Mouse (Mus musculus): ENCODE measurements around the gene Acer3. TPM values are rescaled to one million over a fixed set of nuclear protein-coding genes. Genes with fewer than 3 reads are reported as not detected.

The Acer3 gene
- polyA plus RNA-seq (2012; rRNA removed), result 9.1 and 12.5 TPM in 2 replicates

DNA sequence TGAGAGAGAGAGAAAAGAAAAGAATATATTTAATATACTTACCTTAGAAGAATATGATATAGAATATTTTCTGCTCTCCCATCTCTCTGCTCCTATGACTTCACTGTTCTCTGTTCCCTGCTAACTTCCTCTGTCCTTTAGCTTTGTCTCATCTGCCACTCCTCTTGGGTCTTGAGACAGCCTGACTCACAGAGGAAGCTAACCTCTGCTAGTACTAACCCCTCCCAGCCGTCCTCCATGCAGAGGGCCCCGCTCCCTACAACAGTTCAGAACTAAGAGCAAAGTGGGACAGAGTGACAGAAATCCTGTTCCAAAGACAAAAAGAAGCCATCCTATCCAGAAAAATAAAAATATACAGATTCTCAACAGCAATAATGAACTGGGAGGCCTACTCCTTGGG is at the start of gene Acer3:
Gene Acer3, minus strand, starts transcription at position 126 of the 400 bp plus-strand sequence.

DNA sequence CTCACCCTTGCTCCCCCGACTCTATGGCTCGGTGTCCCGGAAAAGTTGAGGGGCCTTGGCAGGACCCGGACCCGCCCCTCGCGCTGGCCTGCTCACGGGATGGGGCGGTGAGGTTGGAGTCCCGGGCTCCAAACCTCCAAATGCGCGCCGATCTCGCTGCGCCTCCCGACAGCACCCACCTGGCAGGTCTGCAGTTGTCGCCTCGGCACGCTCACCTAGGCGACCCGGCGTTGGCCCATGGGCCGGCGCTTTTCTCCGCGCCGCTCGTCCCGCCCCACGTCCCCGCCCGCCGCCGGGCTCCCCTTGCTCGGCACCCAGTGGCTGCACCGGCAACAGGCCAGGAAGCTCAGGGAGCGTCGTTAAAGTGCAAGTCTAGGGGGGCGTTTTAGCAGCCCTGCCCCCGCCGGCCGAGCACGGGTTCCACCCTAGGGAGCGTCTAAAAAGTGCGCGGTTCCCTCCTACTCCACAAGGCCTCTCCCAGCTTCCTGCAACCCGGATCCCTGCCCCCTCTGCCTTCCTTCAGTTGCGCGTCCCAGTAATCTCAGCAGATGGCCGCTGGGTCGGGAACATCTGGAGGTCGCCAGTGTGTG is 40.1 kb upstream of the Acer3 start, which contains the start of gene Tsku:
Gene Tsku, minus strand, starts transcription at position 266 of the 590 bp plus-strand sequence.

DNA sequence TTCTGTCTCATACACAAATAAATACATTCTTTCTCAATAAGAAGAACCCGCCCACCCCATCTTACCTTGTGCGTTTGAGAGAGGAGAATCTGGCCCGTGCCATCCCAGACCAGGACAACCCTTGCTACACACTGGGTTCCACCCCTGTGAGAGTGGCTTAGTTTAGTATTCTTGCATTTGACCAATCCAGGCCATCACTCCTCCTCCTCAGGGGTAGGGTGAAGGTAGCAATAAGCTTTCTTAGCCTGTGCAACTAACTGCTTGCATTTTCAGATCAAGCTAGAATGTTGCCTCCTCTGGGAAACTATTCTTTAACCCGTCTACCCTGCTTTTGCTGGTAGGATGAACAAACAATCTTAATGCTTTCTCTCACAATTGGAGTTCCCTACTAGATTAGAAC is 121.6 kb downstream of the Acer3 start, which contains the start of gene B3gnt6:
Gene B3gnt6, minus strand, starts transcription at position 101 of the 400 bp plus-strand sequence.

DNA sequence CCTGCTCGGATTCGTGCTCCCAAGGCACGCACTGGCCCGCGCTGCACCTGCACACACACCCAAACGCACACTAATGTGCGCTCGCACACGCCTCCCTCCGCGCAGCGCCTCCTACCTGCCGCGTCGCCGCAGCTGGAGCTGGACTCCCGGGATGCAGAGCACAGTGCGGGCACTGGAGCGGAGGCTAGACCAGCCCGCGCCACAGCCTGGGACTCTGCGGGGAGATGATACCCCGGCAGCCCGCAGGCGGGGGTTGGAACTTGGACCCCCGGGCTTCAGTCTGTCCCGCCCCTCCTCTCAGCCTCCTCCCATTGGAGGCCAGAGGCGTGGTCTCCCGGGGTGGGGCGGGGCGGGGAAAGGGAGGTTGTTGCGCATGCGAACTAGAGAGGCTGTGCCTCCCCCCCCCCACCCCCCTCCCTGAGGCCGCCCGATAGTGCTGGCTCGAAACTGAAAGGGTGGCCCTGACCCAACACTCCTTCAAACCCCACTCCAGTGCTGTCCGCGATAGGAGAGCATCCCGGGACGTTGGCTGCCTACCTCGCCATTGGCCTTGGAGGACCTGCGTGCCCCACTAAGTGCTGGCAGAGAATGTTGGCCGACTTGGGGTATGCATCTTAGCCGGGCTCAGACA is 143.0 kb downstream of the Acer3 start, which contains the start of gene Capn5:
Gene Capn5, minus strand, starts transcription at position 346 of the 631 bp plus-strand sequence.

Other genes with a start within 250 kb of the Acer3 start
- gene Myo7a, start 201.7 kb downstream of the Acer3 start, polyA plus RNA-seq (2012; rRNA removed), result 25.6 and 26.6 TPM in 2 replicates
- gene Omp, start 175.7 kb downstream of the Acer3 start, polyA plus RNA-seq (2012; rRNA removed), result 0.28 and 0.51 TPM in 2 replicates
- 18.2 and 19.0 TPM in 2 replicates for gene Capn5, start 142.9 kb downstream of the Acer3 start, polyA plus RNA-seq (2012; rRNA removed)
- 0.26 and 0.30 TPM in 2 replicates for gene B3gnt6, start 121.7 kb downstream of the Acer3 start, polyA plus RNA-seq (2012; rRNA removed)
- 13.2 and 16.7 TPM in 2 replicates for gene Tsku, start 40.1 kb upstream of the Acer3 start, polyA plus RNA-seq (2012; rRNA removed)
- gene Gucy2d, start 119.2 kb upstream of the Acer3 start, polyA plus RNA-seq (2012; rRNA removed), result 0.07 and 0.15 TPM in 2 replicates
- 4.3 and 6.8 TPM in 2 replicates for gene Lrrc32, start 168.1 kb upstream of the Acer3 start, polyA plus RNA-seq (2012; rRNA removed)

All from central nervous system, embryonic 14 days (tissue).